Comparison of ENCODE assay signal across 25 mouse cellular contexts in the genomic region with DNA sequence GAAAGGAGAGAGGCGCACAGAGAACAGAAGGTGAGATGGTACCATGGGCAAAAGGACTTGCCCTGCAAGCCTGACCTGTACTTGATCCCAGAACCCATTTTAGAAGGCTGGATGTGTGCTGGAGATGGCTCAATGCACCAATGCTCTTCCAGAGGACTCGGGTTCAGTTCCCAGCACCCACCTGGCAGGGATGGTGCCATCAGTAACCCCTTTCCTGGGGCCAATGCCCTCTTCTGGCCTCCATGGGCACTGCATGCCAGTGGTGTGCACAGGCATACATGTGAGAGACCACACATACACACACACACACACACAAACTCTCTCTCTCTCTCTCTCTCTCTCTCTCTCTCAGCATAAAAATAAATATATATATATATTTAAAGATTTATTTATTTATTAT. TPM values are rescaled to one million over a fixed set of nuclear protein-coding genes. Genes with fewer than 3 reads are reported as not detected.
DNase-seq lines count a peak whose midpoint lies in the region; ATAC-seq and TF ChIP-seq lines count a peak whose summit lies in the region.
"Had no signal": no experiment of that assay in that cellular context is flagged by ENCODE, and none has a peak within 500 bp of the region (broad histone marks: within the 10 kb centered on the region; RNA-seq: fewer than 3 reads in every experiment).

No protein-coding gene starts in this region.

- intact Hi-C loops in heart, adult 2 months (cut with DNase I): no loop called here

- no peak for ATAC-seq in kidney, postnatal 0 days (replicated peaks; ENCODE audit: low FRiP score, low read depth)
- ATAC-seq in kidney, embryonic 14.5 days (ENCODE audit: low FRiP score, low TSS enrichment): no peak
- ATAC-seq in heart, postnatal 0 days (ENCODE audit: insufficient read depth, low read depth): no peak
- ATAC-seq: forebrain, embryonic 16.5 days had no signal

- no peaks in the 10 kb centered on the region for H3K9me3 ChIP-seq in kidney, postnatal 0 days (replicated peaks; ENCODE audit: low read length)
- H3K9me3 ChIP-seq in kidney, embryonic 14.5 days (ENCODE audit: control insufficient read depth, low read length): no peaks in the 10 kb centered on the region
- H3K9me3 ChIP-seq in ES-Bruce4 (replicated peaks; ENCODE audit: control insufficient read depth, insufficient read depth, low read length, poor library complexity, severe bottlenecking): no peaks in the 10 kb centered on the region
- H3K9me3 ChIP-seq in heart, postnatal 0 days (replicated peaks; ENCODE audit: control insufficient read depth, low read length): no peaks in the 10 kb centered on the region
- H3K9me3 ChIP-seq: embryonic facial prominence, embryonic 13.5 days; hindbrain, embryonic 12.5 days had no signal

- H3K36me3 ChIP-seq in heart, adult 2 months (ENCODE audit: control insufficient read depth, insufficient read depth, low read length): no peaks in the 10 kb centered on the region
- no peaks in the 10 kb centered on the region for H3K36me3 ChIP-seq in kidney, postnatal 0 days (ENCODE audit: insufficient read depth, low read length)
- no peaks in the 10 kb centered on the region for H3K36me3 ChIP-seq in kidney, embryonic 14.5 days (ENCODE audit: control insufficient read depth, insufficient read depth, low read length)
- H3K36me3 ChIP-seq in ES-Bruce4 (ENCODE audit: control insufficient read depth, insufficient read depth, low read length, poor library complexity, severe bottlenecking): no peaks in the 10 kb centered on the region
- H3K36me3 ChIP-seq in heart, postnatal 0 days (replicated peaks; ENCODE audit: control insufficient read depth, insufficient read depth, low read length): no peaks in the 10 kb centered on the region
- H3K36me3 ChIP-seq: embryonic facial prominence, embryonic 13.5 days; hindbrain, embryonic 12.5 days had no signal

- 88% methylated on average over 2 of the region's 2 CpGs for WGBS in heart, adult 2 months
- WGBS in kidney, postnatal 0 days: 93% methylated on average over 2 of the region's 2 CpGs
- 100% methylated on average over 2 of the region's 2 CpGs for WGBS in kidney, embryonic 14.5 days
- 100% methylated on average over 2 of the region's 2 CpGs for WGBS in heart, postnatal 0 days

- peak; percentile 54 for TF ChIP-seq CTCF in heart, adult 2 months (IDR thresholded peaks at IDR 0.05)
- TF ChIP-seq CTCF in kidney, postnatal 0 days (IDR thresholded peaks at IDR 0.05; ENCODE audit: low read depth): 0 out of 2 replicates have a peak, but pooled peaks have one; percentile 7
- TF ChIP-seq CTCF in ES-Bruce4 (IDR thresholded peaks at IDR 0.05; ENCODE audit: low read depth, low read length): peak; percentile 37
- peak; percentile 21 for TF ChIP-seq CTCF in heart, postnatal 0 days (IDR thresholded peaks at IDR 0.05; ENCODE audit: low read depth)

- no peak overlapping the region for H3K4me3 ChIP-seq in heart, adult 2 months
- no peak overlapping the region for H3K4me3 ChIP-seq in kidney, postnatal 0 days (replicated peaks; ENCODE audit: low read depth, low read length)
- no peak overlapping the region for H3K4me3 ChIP-seq in kidney, embryonic 14.5 days (ENCODE audit: low read length)
- H3K4me3 ChIP-seq in ES-Bruce4 (ENCODE audit: low read depth, low read length): no peak overlapping the region
- no peak overlapping the region for H3K4me3 ChIP-seq in heart, postnatal 0 days (ENCODE audit: low read depth, low read length)
- H3K4me3 ChIP-seq: embryonic facial prominence, embryonic 13.5 days; hindbrain, embryonic 12.5 days had no signal

- peak; percentile 77 for TF ChIP-seq POLR2A in heart, adult 2 months (IDR thresholded peaks at IDR 0.05; ENCODE audit: insufficient read depth, low read depth, low read length)
- TF ChIP-seq POLR2A in ES-Bruce4 (IDR thresholded peaks at IDR 0.05; ENCODE audit: insufficient read depth, low read length): no peak

- no peak overlapping the region for H3K4me2 ChIP-seq in kidney, postnatal 0 days (ENCODE audit: low read length)
- H3K4me2 ChIP-seq in kidney, embryonic 14.5 days (replicated peaks; ENCODE audit: low read depth, low read length): no peak overlapping the region
- H3K4me2 ChIP-seq in heart, postnatal 0 days (ENCODE audit: low read depth, low read length): no peak overlapping the region
- H3K4me2 ChIP-seq: embryonic facial prominence, embryonic 13.5 days; hindbrain, embryonic 12.5 days had no signal

- no peaks in the 10 kb centered on the region for H3K79me2 ChIP-seq in heart, adult 2 months (replicated peaks; ENCODE audit: control insufficient read depth, insufficient read depth, low read length)

- peak; percentile 96 for TF ChIP-seq EP300 in heart, adult 2 months (IDR thresholded peaks at IDR 0.05; ENCODE audit: insufficient read depth, low read depth, low read length)
- TF ChIP-seq EP300 in ES-Bruce4 (IDR thresholded peaks at IDR 0.05; ENCODE audit: insufficient read depth, low read depth, low read length): no peak
- TF ChIP-seq EP300 in heart, postnatal 0 days (IDR thresholded peaks at IDR 0.05; ENCODE audit: low read depth): no peak; the same call in 1 of the 2 replicates

- H3K9ac ChIP-seq in heart, adult 2 months (ENCODE audit: low read depth, low read length): no peak overlapping the region
- H3K9ac ChIP-seq in kidney, postnatal 0 days (ENCODE audit: low read depth, low read length): no peak overlapping the region
- no peak overlapping the region for H3K9ac ChIP-seq in kidney, embryonic 14.5 days (ENCODE audit: low read depth, low read length)
- no peak overlapping the region for H3K9ac ChIP-seq in ES-Bruce4 (ENCODE audit: low read depth, poor library complexity, severe bottlenecking)
- no peak overlapping the region for H3K9ac ChIP-seq in heart, postnatal 0 days (replicated peaks; ENCODE audit: low read depth, low read length)
- H3K9ac ChIP-seq: embryonic facial prominence, embryonic 13.5 days; hindbrain, embryonic 12.5 days had no signal

- no peak overlapping the region; the same call in 1 of the 2 replicates for H3K27ac ChIP-seq in heart, adult 2 months
- H3K27ac ChIP-seq in kidney, postnatal 0 days: no peak overlapping the region
- H3K27ac ChIP-seq in kidney, embryonic 14.5 days (ENCODE audit: low read depth, low read length): no peak overlapping the region
- H3K27ac ChIP-seq in ES-Bruce4 (ENCODE audit: insufficient read depth, low read length): no peak overlapping the region
- H3K27ac ChIP-seq in heart, postnatal 0 days (ENCODE audit: low read depth): peak overlapping the region; percentile 97
- H3K27ac ChIP-seq: embryonic facial prominence, embryonic 13.5 days; hindbrain, embryonic 12.5 days had no signal

- DNase-seq in heart, adult 2 months: peak in 1 of 2 experiments; percentile 45
- no peak for DNase-seq in heart, adult 9 months (ENCODE audit: low spot score in 2 of 2)
- DNase-seq in kidney, postnatal 0 days (ENCODE audit: low spot score): no peak
- no peak for DNase-seq in heart, postnatal 0 days (ENCODE audit: low spot score)
- DNase-seq in cerebellum, postnatal 25 days: no peak
- DNase-seq: adrenal gland, adult 8-10 months; cerebellum, postnatal 10 days; kidney, adult 18-20 months; kidney, postnatal 14 days; left cerebral cortex, postnatal 4 days; liver; lung, adult 18-20 months; lung, postnatal 36 days; right cerebral cortex, postnatal 25 days; thymus, postnatal 14 days had no signal

- H3K4me1 ChIP-seq in heart, adult 2 months (ENCODE audit: control insufficient read depth, insufficient read depth, low read length): peaks cover 13% of the 10 kb centered on the region
- H3K4me1 ChIP-seq in kidney, postnatal 0 days (replicated peaks; ENCODE audit: insufficient read depth, low read length): peaks cover 9% of the 10 kb centered on the region; the same call in 1 of the 2 replicates
- H3K4me1 ChIP-seq in kidney, embryonic 14.5 days (ENCODE audit: control insufficient read depth, insufficient read depth, low read length): peaks cover 11% of the 10 kb centered on the region; the same call in 1 of the 2 replicates
- H3K4me1 ChIP-seq in ES-Bruce4 (ENCODE audit: control insufficient read depth, insufficient read depth, low read length): peaks cover 5% of the 10 kb centered on the region
- H3K4me1 ChIP-seq in heart, postnatal 0 days (ENCODE audit: control insufficient read depth, insufficient read depth): peaks cover 32% of the 10 kb centered on the region

- H3K27me3 ChIP-seq in heart, adult 2 months (ENCODE audit: control insufficient read depth, insufficient read depth, low read length): no peaks in the 10 kb centered on the region
- no peaks in the 10 kb centered on the region for H3K27me3 ChIP-seq in kidney, postnatal 0 days (ENCODE audit: insufficient read depth, low read length)
- no peaks in the 10 kb centered on the region; the same call in 1 of the 2 replicates for H3K27me3 ChIP-seq in kidney, embryonic 14.5 days (ENCODE audit: control insufficient read depth, insufficient read depth, low read length)
- H3K27me3 ChIP-seq in ES-Bruce4 (ENCODE audit: control insufficient read depth, insufficient read depth, low read length, poor library complexity, severe bottlenecking): no peaks in the 10 kb centered on the region
- no peaks in the 10 kb centered on the region for H3K27me3 ChIP-seq in heart, postnatal 0 days (ENCODE audit: control insufficient read depth, insufficient read depth, low read length)
- H3K27me3 ChIP-seq: embryonic facial prominence, embryonic 13.5 days; hindbrain, embryonic 12.5 days had no signal

RNA-seq across cellular contexts. Expression of gene Myh7, which starts 7.0 kb away (rescaled TPM):
- 1,000 to 10,000 TPM; 1,935 to 2,240 TPM for total RNA-seq in heart, adult 2 months (2021)
- 19.8 and 29.5 TPM in 2 replicates for polyA plus RNA-seq in heart, adult 2 months (2012; rRNA removed)
- polyA plus RNA-seq in kidney, postnatal 0 days (2015; fragmentation: Nextera tagmentation; extraction: Ambion mirVana): 0.16 and 0.88 TPM in 2 replicates
- 0.11 and 2.0 TPM in 2 replicates for polyA plus RNA-seq in kidney, embryonic 14.5 days (2014; fragmentation: Nextera tagmentation; extraction: Ambion mirVana)
- 3.1 TPM in 2 replicates for polyA plus RNA-seq in ES-Bruce4 (2011; ENCODE audit: insufficient read depth, insufficient read length, low read depth, missing spikeins)
- 4,273 and 4,731 TPM in 2 replicates for total RNA-seq in heart, postnatal 0 days (2014; rRNA removed; ENCODE audit: low replicate concordance)
- polyA plus RNA-seq in heart, postnatal 0 days (2015; fragmentation: Nextera tagmentation; extraction: Ambion mirVana): 1,026 and 1,537 TPM in 2 replicates
- total RNA-seq: adrenal gland, adult 8-10 months; megakaryocyte-erythroid progenitor cell, adult 5-6 weeks had no signal

RNA-seq across cellular contexts. Expression of gene Ngdn, which starts 13.8 kb away (rescaled TPM):
- total RNA-seq in heart, adult 2 months (2021): 10 to 100 TPM; 25.9 to 28.9 TPM
- 10.1 and 19.6 TPM in 2 replicates for polyA plus RNA-seq in heart, adult 2 months (2012; rRNA removed)
- 68.9 and 75.7 TPM in 2 replicates for polyA plus RNA-seq in kidney, postnatal 0 days (2015; fragmentation: Nextera tagmentation; extraction: Ambion mirVana)
- 80.8 and 109 TPM in 2 replicates for polyA plus RNA-seq in kidney, embryonic 14.5 days (2014; fragmentation: Nextera tagmentation; extraction: Ambion mirVana)
- polyA plus RNA-seq in ES-Bruce4 (2011; ENCODE audit: insufficient read depth, insufficient read length, low read depth, missing spikeins): 52.7 and 55.2 TPM in 2 replicates
- total RNA-seq in heart, postnatal 0 days (2014; rRNA removed; ENCODE audit: low replicate concordance): 20.2 and 50.1 TPM in 2 replicates
- 50.0 and 50.9 TPM in 2 replicates for polyA plus RNA-seq in heart, postnatal 0 days (2015; fragmentation: Nextera tagmentation; extraction: Ambion mirVana)

RNA-seq across cellular contexts. Expression of gene Gm17428, which starts 24.7 kb away (rescaled TPM):
- not detected for total RNA-seq in heart, adult 2 months (2021)
- not detected in 2 replicates for polyA plus RNA-seq in heart, adult 2 months (2012; rRNA removed)
- not detected in 2 replicates for polyA plus RNA-seq in kidney, postnatal 0 days (2015; fragmentation: Nextera tagmentation; extraction: Ambion mirVana)
- not detected in 2 replicates for polyA plus RNA-seq in kidney, embryonic 14.5 days (2014; fragmentation: Nextera tagmentation; extraction: Ambion mirVana)
- polyA plus RNA-seq in ES-Bruce4 (2011; ENCODE audit: insufficient read depth, insufficient read length, low read depth, missing spikeins): not detected in 2 replicates
- not detected in 2 replicates for total RNA-seq in heart, postnatal 0 days (2014; rRNA removed; ENCODE audit: low replicate concordance)
- not detected in 2 replicates for polyA plus RNA-seq in heart, postnatal 0 days (2015; fragmentation: Nextera tagmentation; extraction: Ambion mirVana)
- total RNA-seq: adrenal gland, adult 8-10 months; gastrocnemius, postnatal 4 days; left cerebral cortex, adult 18-20 months; left cerebral cortex, postnatal 4 days; megakaryocyte-erythroid progenitor cell, adult 5-6 weeks had no signal
- polyA plus RNA-seq: brain, embryonic 14.5 days; embryonic facial prominence, embryonic 13.5 days; forebrain, embryonic 16.5 days; hindbrain, embryonic 12.5 days; stomach, embryonic 16.5 days had no signal

RNA-seq across cellular contexts. Expression of gene Myh6, which starts 34.7 kb away (rescaled TPM):
- total RNA-seq in heart, adult 2 months (2021): over 10,000 TPM; 19,033 to 21,149 TPM
- 6,249 and 7,266 TPM in 2 replicates for polyA plus RNA-seq in heart, adult 2 months (2012; rRNA removed)
- 0.34 and 0.62 TPM in 2 replicates for polyA plus RNA-seq in kidney, postnatal 0 days (2015; fragmentation: Nextera tagmentation; extraction: Ambion mirVana)
- polyA plus RNA-seq in kidney, embryonic 14.5 days (2014; fragmentation: Nextera tagmentation; extraction: Ambion mirVana): 0.30 and 0.54 TPM in 2 replicates
- polyA plus RNA-seq in ES-Bruce4 (2011; ENCODE audit: insufficient read depth, insufficient read length, low read depth, missing spikeins): 1.2 TPM in 1 of 2 replicates, not detected in the other
- total RNA-seq in heart, postnatal 0 days (2014; rRNA removed; ENCODE audit: low replicate concordance): 3,860 and 3,976 TPM in 2 replicates
- polyA plus RNA-seq in heart, postnatal 0 days (2015; fragmentation: Nextera tagmentation; extraction: Ambion mirVana): 8,242 and 9,737 TPM in 2 replicates
- total RNA-seq: adrenal gland, adult 8-10 months; megakaryocyte-erythroid progenitor cell, adult 5-6 weeks had no signal

Comparison
In these comparisons a context has a peak if more than half of its experiments do, and no peak if none do; other contexts are left out.
1. RNA of gene Myh7, which starts 7.0 kb away (polyA plus RNA-seq): 1,026 to 1,537 TPM in heart, postnatal 0 days; 19.8 to 29.5 TPM in heart, adult 2 months, 3.1 TPM in ES-Bruce4, 0.11 to 2.0 TPM in kidney, embryonic 14.5 days and 0.16 to 0.88 TPM in kidney, postnatal 0 days; every median in the first group is over 10 times any median in the second.
2. Peak in every context shown above with its lines, with median percentiles within 50 percentile points of each other: CTCF ChIP-seq.